Mouse (Mus musculus): ENCODE data around the gene 4930524B15Rik. TPM values are rescaled to one million over a fixed set of nuclear protein-coding genes. Genes with fewer than 3 reads are reported as not detected.
"Not testable (repeated sequence)": the region's sequence is repeated elsewhere in the genome, so short reads cannot be mapped to it uniquely, and the experiment has no call there.

4930524B15Rik gene
- polyA plus RNA-seq, 1 experiment from 2014 or later, result not detected

DNA sequence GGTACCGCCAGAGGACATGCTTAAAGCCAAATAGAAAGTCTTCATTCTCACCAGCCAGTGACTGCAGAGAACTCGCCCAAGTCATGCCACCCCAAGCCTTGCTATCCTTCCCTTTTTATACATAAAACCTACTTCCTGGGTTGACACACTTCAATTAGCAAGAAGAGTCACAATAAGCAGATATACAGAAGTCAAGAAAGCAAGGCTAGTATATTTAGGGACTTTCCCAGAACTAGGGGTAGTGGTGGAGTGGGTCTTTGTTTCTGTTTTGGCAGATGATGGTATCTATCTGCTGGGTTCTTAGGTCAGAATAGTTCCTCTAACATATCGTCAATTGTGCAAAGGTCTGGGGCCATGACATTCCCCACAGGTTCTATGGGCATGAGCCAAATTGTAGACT, 27.1 kb downstream of the 4930524B15Rik start:
- Histone ChIP-seq H3K4me2 (replicated peaks) (no peak overlapping the region), H3K27me3 (no peaks in the 10 kb centered on the region), H3K4me1 (no peaks in the 10 kb centered on the region), H3K4me3 (replicated peaks) (no peak overlapping the region), H3K9me3 (replicated peaks) (no peaks in the 10 kb centered on the region), H3K36me3 (no peaks in the 10 kb centered on the region), H3K27ac (replicated peaks) (no peak overlapping the region), H3K9ac (no peak overlapping the region)
- ATAC-seq (ENCODE audit: insufficient number of reproducible peaks, low FRiP score, low TSS enrichment, low read depth), result no peak
- WGBS, result 87% methylated on average over 3 of the region's 3 CpGs

- no peak overlapping the region for H3K4me3 ChIP-seq (replicated peaks)
- H3K27ac ChIP-seq (replicated peaks), result no peak overlapping the region
- peak overlapping the region; percentile 49; the same call in 1 of the 2 replicates for H3K4me2 ChIP-seq (replicated peaks)
- H3K36me3 ChIP-seq, result no peaks in the 10 kb centered on the region
- no peaks in the 10 kb centered on the region for H3K9me3 ChIP-seq (replicated peaks)
- no peaks in the 10 kb centered on the region for H3K27me3 ChIP-seq
- H3K9ac ChIP-seq, result no peak overlapping the region
- WGBS, result 36% methylated on average over 2 of the region's 2 CpGs
- no peak for ATAC-seq (ENCODE audit: insufficient number of reproducible peaks, low FRiP score, low TSS enrichment, low read depth)
- H3K4me1 ChIP-seq, result peaks cover 17% of the 10 kb centered on the region
Measured at GRCm38 (mm10) chr11:31999716-32000115, 34.3 kb downstream of the 4930524B15Rik start.

DNA sequence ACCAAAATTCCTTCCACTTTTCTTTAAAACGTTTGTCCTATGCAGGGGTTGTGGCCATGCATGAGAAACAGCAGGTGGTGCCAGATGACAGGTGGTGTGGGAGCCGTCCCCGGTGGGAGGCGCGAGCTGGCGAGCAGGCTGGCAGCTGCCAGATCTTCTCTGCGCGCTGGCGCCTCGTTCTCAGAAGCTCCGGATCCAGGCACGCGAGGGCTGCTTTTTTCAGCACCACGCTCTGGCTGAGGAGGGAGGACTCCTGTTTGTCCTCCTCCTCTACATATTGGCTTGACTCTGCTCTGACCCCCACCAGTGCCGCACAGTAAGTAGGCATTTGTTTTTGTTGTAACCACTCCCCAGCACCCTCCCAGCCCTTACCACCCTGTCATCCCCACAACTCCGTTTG, 34.9 kb downstream of the 4930524B15Rik start, which contains the start of gene Nsg2:
Gene Nsg2 (plus strand): TSS at position 183 of the 400 bp plus-strand sequence.
- Histone ChIP-seq H3K4me1 (peaks cover 17% of the 10 kb centered on the region), H3K9ac (no peak within 1 kb of the TSS), H3K36me3 (no peaks in the 10 kb centered on the region), H3K4me3 (replicated peaks) (peak within 1 kb of the TSS; percentile 26), H3K9me3 (replicated peaks) (no peaks in the 10 kb centered on the region), H3K27ac (replicated peaks) (no peak within 1 kb of the TSS), H3K4me2 (replicated peaks) (peak within 1 kb of the TSS; percentile 49), H3K27me3 (no peaks in the 10 kb centered on the region)
- WGBS, result 0% methylated on average over 16 of the region's 16 CpGs
- ATAC-seq (ENCODE audit: insufficient number of reproducible peaks, low FRiP score, low TSS enrichment, low read depth), result peak; percentile 81

DNA sequence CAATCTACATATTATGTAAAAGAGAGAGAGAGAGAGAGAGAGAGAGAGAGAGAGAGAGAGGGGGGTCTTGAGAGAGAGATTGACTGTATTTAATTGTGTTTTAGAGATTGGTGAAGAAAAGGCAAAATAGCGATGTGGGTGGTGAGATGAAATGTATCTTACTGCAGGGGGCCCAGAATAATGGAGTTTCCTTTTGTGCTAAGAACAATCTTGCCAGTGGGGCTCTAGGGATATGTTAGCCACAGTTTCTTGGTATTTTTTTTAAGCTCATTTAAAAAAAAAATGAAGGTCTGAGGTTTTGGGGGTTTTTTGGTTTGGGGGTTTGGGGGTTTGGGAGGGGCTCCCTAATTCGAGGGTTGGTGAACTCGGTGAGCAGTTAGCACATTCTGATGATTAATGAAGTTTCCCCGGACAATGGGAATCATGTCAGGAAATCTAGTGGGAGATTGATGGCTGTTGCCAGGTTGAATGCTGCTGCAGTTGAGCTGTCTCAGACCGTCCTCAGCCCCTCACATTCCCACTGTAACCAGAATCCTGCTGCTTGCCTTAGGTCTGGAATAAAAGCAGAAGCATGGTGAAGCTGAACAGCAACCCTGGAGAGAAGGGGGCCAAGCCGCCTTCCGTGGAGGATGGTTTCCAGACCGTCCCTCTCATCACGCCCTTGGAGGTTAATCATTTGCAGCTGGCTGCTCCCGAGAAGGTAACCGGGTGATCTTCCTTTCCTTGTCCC, 36.0 kb downstream of the 4930524B15Rik start:
- H3K4me3 ChIP-seq (replicated peaks), result no peak overlapping the region
- no peak for ATAC-seq (ENCODE audit: insufficient number of reproducible peaks, low FRiP score, low TSS enrichment, low read depth)
- WGBS, result 4% methylated on average over 11 of the region's 11 CpGs

DNA sequence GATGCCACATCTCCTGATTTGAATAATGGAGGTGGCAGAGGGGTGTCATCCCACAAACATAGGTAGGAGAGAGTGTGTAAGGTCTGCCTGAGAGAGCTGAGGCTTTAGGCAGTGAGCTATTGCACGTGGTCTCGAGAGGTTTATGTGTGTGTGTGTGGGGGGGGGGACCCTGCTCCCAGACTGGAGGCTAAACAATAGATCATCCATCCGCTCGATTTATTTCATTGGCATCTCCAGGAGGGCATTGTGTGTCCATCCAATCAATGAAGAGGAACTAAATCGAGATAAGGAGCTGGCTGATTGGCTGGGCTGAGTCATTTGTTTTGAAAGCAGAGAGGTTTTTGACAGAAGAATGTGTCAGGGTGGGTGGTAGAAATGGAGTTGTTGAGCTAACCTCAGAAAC, 37.3 kb downstream of the 4930524B15Rik start:
- Histone ChIP-seq H3K4me2 (replicated peaks) (no peak overlapping the region), H3K27ac (replicated peaks) (no peak overlapping the region), H3K36me3 (no peaks in the 10 kb centered on the region), H3K4me3 (replicated peaks) (no peak overlapping the region), H3K4me1 (peaks cover 17% of the 10 kb centered on the region), H3K27me3 (no peaks in the 10 kb centered on the region), H3K9ac (no peak overlapping the region), H3K9me3 (replicated peaks) (no peaks in the 10 kb centered on the region)
- ATAC-seq (ENCODE audit: insufficient number of reproducible peaks, low FRiP score, low TSS enrichment, low read depth), result no peak
- 11% methylated on average over 5 of the region's 5 CpGs for WGBS

More for the DNA sequence above, 36.0 kb downstream of the 4930524B15Rik start:
- H3K4me2 ChIP-seq (replicated peaks), result peak overlapping the region; percentile 17; the same call in 1 of the 2 replicates
- no peaks in the 10 kb centered on the region for H3K9me3 ChIP-seq (replicated peaks)
- no peaks in the 10 kb centered on the region for H3K27me3 ChIP-seq
- H3K27ac ChIP-seq (replicated peaks), result no peak overlapping the region
- H3K9ac ChIP-seq, result no peak overlapping the region
- peaks cover 17% of the 10 kb centered on the region for H3K4me1 ChIP-seq
- H3K36me3 ChIP-seq, result no peaks in the 10 kb centered on the region

DNA sequence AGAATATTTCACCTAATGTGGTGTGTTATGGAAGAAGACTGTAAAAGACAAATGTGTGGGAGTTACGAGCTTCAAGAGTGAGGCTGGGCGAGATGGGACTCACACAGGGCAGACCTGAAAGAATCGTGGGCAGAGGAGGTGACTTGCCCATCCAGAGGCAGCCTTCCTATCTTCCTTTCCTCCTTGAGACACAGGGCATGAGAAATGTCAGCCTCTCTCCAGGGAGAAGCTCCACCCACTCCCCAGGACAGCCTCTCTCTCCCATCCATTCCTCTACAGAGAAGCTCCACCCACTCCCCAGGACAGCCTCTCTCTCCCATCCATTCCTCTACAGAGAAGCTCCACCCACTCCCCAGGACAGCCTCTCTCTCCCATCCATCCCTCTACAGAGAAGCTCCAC, 42.7 kb downstream of the 4930524B15Rik start:
- H3K9me3 ChIP-seq (replicated peaks); H3K4me1 ChIP-seq; H3K27ac ChIP-seq (replicated peaks); ATAC-seq (ENCODE audit: insufficient number of reproducible peaks, low FRiP score, low TSS enrichment, low read depth); H3K4me3 ChIP-seq (replicated peaks); H3K9ac ChIP-seq; H3K27me3 ChIP-seq; H3K4me2 ChIP-seq (replicated peaks); H3K36me3 ChIP-seq: not testable (repeated sequence)
- WGBS, result 87% methylated on average over 3 of the region's 3 CpGs

DNA sequence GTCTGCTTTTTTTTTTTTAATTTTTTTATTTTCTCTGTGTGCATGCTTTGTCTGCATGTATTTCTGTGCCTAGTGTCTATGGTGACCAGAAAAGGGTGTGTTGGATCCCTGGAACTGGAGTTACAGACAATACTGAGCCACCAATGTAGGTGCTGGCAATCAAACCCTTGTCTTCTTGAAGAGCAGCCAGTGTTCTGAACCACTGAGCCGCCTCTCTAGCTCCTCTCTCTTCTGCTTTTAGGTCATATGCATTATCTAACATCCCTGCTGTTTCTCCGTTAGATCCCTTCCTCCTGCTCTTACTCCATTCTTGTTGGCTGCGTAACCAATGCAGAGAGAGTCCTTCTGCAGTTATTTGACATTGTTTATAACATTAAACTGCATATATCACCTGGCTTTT, 43.5 kb downstream of the 4930524B15Rik start:
- no peak overlapping the region for H3K9ac ChIP-seq
- no peaks in the 10 kb centered on the region for H3K27me3 ChIP-seq
- 87% methylated on average over 3 of the region's 3 CpGs for WGBS
- no peaks in the 10 kb centered on the region for H3K36me3 ChIP-seq
- ATAC-seq (ENCODE audit: insufficient number of reproducible peaks, low FRiP score, low TSS enrichment, low read depth), result no peak
- H3K9me3 ChIP-seq (replicated peaks), result no peaks in the 10 kb centered on the region
- H3K4me1 ChIP-seq, result 0 out of 2 replicates have a peak, but pooled peaks cover 8% of the 10 kb centered on the region
- H3K27ac ChIP-seq (replicated peaks), result no peak overlapping the region
- H3K4me2 ChIP-seq (replicated peaks), result no peak overlapping the region
- H3K4me3 ChIP-seq (replicated peaks), result no peak overlapping the region

GRCm38 (mm10) chr11:32009961-32010662, 44.7 kb downstream of the 4930524B15Rik start:
- Histone ChIP-seq H3K4me3 (replicated peaks) (no peak overlapping the region), H3K27me3 (no peaks in the 10 kb centered on the region), H3K4me2 (replicated peaks) (no peak overlapping the region), H3K36me3 (no peaks in the 10 kb centered on the region), H3K9ac (no peak overlapping the region), H3K4me1 (0 out of 2 replicates have a peak, but pooled peaks cover 8% of the 10 kb centered on the region), H3K9me3 (replicated peaks) (no peaks in the 10 kb centered on the region), H3K27ac (replicated peaks) (no peak overlapping the region)
- ATAC-seq (ENCODE audit: insufficient number of reproducible peaks, low FRiP score, low TSS enrichment, low read depth), result no peak; the same call in 1 of the 2 replicates
- 34% methylated on average over 13 of the region's 13 CpGs for WGBS

DNA sequence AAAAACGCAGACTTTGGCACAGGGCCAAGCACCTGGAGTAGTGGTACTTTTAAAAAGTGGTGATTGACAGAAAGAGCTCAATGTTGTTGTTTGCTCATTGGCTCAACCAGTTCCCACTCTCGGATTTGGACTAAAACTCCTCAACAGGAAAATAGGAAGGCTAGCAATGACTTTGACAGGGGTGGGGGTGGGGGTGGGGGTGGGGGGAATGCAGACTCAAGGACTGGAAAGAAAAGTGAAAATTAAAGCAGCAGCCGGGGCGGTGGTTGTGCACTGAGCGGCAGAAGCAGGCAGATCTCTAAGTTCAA, 45.2 kb downstream of the 4930524B15Rik start:
- H3K9me3 ChIP-seq (replicated peaks), result no peaks in the 10 kb centered on the region
- no peaks in the 10 kb centered on the region for H3K27me3 ChIP-seq
- 0 out of 2 replicates have a peak, but pooled peaks cover 8% of the 10 kb centered on the region for H3K4me1 ChIP-seq
- H3K4me2 ChIP-seq (replicated peaks), result no peak overlapping the region
- H3K27ac ChIP-seq (replicated peaks), result no peak overlapping the region
- no peak overlapping the region for H3K9ac ChIP-seq
- WGBS, result 56% methylated on average over 5 of the region's 5 CpGs
- H3K36me3 ChIP-seq, result no peaks in the 10 kb centered on the region
- H3K4me3 ChIP-seq (replicated peaks), result no peak overlapping the region
- ATAC-seq (ENCODE audit: insufficient number of reproducible peaks, low FRiP score, low TSS enrichment, low read depth), result no peak

GRCm38 (mm10) chr11:32011867-32012603, 46.6 kb downstream of the 4930524B15Rik start:
- WGBS, result 57% methylated on average over 9 of the region's 9 CpGs
- H3K9me3 ChIP-seq (replicated peaks), result no peaks in the 10 kb centered on the region
- H3K27ac ChIP-seq (replicated peaks), result no peak overlapping the region
- no peak for ATAC-seq (ENCODE audit: insufficient number of reproducible peaks, low FRiP score, low TSS enrichment, low read depth)
- 0 out of 2 replicates have a peak, but pooled peaks cover 8% of the 10 kb centered on the region for H3K4me1 ChIP-seq
- H3K9ac ChIP-seq, result no peak overlapping the region
- no peak overlapping the region for H3K4me3 ChIP-seq (replicated peaks)
- no peaks in the 10 kb centered on the region for H3K36me3 ChIP-seq
- no peak overlapping the region for H3K4me2 ChIP-seq (replicated peaks)
- no peaks in the 10 kb centered on the region for H3K27me3 ChIP-seq

DNA sequence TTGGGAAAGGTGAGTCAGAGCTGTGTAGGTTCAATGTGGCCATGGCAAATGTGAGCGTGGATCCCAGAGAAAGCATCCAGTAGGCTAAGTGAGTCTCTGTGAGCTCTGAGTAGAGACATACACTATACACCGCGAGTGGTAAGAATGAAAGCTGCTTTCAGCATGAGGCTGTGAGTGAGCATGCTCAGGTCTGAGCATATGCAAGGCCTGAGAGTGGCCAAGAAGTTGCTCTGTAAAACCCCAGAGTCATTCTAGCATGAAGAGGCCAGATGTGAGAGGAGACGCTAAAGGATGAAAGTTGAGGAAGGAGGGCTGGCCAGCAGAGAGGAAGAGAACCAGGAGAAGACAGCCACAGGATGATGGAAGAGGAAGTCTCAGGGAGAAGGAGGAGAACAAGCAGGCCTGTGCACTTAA, 47.6 kb downstream of the 4930524B15Rik start:
- no peaks in the 10 kb centered on the region for H3K36me3 ChIP-seq
- H3K4me1 ChIP-seq, result 0 out of 2 replicates have a peak, but pooled peaks cover 9% of the 10 kb centered on the region
- 78% methylated on average over 4 of the region's 4 CpGs for WGBS
- H3K9me3 ChIP-seq (replicated peaks), result no peaks in the 10 kb centered on the region
- no peak overlapping the region for H3K4me2 ChIP-seq (replicated peaks)
- no peaks in the 10 kb centered on the region for H3K27me3 ChIP-seq
- no peak overlapping the region for H3K9ac ChIP-seq
- ATAC-seq (ENCODE audit: insufficient number of reproducible peaks, low FRiP score, low TSS enrichment, low read depth), result no peak
- no peak overlapping the region for H3K4me3 ChIP-seq (replicated peaks)
- H3K27ac ChIP-seq (replicated peaks), result no peak overlapping the region
